Mouse (Mus musculus) hindbrain, embryonic 12.5 days (tissue): ENCODE measurements around the gene Slc16a11. TPM values are rescaled to one million over a fixed set of nuclear protein-coding genes. Genes with fewer than 3 reads are reported as not detected.
A peak's percentile ranks its signal among the peaks of the same experiment; 100 is the strongest.

ENCODE experiments used
- ATAC-seq: fragments of 200-750 bp; cut with Nextera tagmentation; 2 replicates; pipeline ENCODE4 v1.8.0; 2017; ENCODE audit warnings: moderate TSS enrichment; ENCODE audit not compliant: low FRiP score
- H3K27ac ChIP-seq: fragments of 300-500 bp; sonication (generic); 2 replicates; pipeline ENCODE4 v1.5.1; 2016; ENCODE audit warnings: mild to moderate bottlenecking
- H3K27me3 ChIP-seq: fragments of 300-500 bp; sonication (generic); 2 replicates; pipeline ENCODE4 v1.6.1; 2016; ENCODE audit warnings: mild to moderate bottlenecking
- H3K36me3 ChIP-seq: fragments of 300-500 bp; sonication (generic); 2 replicates; pipeline ENCODE4 v1.6.1; 2016; ENCODE audit warnings: mild to moderate bottlenecking
- H3K4me1 ChIP-seq: fragments of 300-500 bp; sonication (generic); 2 replicates; pipeline ENCODE4 v1.6.1; 2016
- H3K4me2 ChIP-seq: fragments of 300-500 bp; sonication (generic); replicated peaks from 2 replicates; pipeline ENCODE4 v1.6.1; 2016; ENCODE audit warnings: mild to moderate bottlenecking
- H3K4me3 ChIP-seq: fragments of 300-500 bp; sonication (generic); 2 replicates; pipeline ENCODE4 v1.5.1; 2016; ENCODE audit warnings: mild to moderate bottlenecking
- H3K9ac ChIP-seq: fragments of 300-500 bp; sonication (generic); 2 replicates; pipeline ENCODE4 v1.6.1; 2016; ENCODE audit warnings: mild to moderate bottlenecking, moderate library complexity
- H3K9me3 ChIP-seq: fragments of 300-500 bp; sonication (generic); replicated peaks from 2 replicates; pipeline ENCODE4 v1.6.1; 2016; ENCODE audit warnings: mild to moderate bottlenecking
- WGBS: fragments of 180-500 bp; shearing (Covaris S2); methylation state at CpG from one replicate; pipeline ENCODE4 v1.1.7; 2016; 5-methylcytosine and 5-hydroxymethylcytosine counted together
- polyA plus RNA-seq: library from polyadenylated mRNA; unstranded; fragments of >200 nt; fragmentation: Nextera tagmentation; extraction: Ambion mirVana; gene quantifications from 2 replicates; pipeline ENCODE4 v1.2.1, GENCODE M21; 2016

Gene Slc16a11
- polyA plus RNA-seq, 1 experiment from 2014 or later: 2.6 TPM

DNA sequence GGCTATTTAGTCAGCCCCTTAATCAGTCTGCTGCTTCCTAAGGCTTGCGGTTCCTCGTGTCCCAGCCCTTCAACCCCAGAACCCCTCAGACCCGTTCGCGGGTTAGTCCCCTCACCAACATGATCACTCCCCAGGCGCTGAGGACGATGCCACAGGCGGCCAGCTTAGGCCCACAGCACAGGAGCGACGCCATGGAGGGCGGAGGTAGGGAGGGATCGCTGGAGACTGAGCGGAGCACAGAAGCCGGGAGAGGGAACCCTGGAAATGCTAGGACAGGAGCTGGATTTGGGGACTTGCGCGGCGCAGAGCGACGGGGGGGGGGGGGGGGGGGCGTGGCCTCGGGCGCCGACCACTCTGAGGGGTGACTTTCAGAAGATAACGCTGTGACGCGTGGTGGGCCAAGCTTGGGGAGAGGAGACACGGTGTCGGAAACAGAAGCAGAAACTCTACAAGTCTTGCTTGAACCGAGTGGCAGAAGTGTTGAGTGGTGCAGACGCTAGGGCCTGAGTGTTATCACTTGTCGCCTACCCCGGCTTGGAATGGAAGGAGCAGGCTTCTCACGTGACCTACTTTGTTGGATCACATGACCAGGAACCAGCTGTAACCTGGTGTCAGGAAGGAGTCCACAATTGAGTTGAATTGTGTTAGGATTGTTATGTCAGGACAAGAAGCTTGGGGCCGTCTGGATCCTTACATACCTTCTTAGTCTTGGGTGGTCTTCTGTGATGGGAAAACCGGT, 27.2 kb downstream of the Slc16a11 start, which contains the start of the genes Gm21988 and Rnasek:
Gene Gm21988 (minus strand): TSS at position 290 of the 739 bp plus-strand sequence.
Gene Rnasek (minus strand): TSS at position 302 of the 739 bp plus-strand sequence.
- Histone ChIP-seq H3K9ac (peak within 1 kb of the TSS; percentile 92), H3K9me3 (no peaks in the 10 kb centered on the region), H3K4me1 (peaks cover 26% of the 10 kb centered on the region), H3K27me3 (no peaks in the 10 kb centered on the region), H3K36me3 (peaks cover 14% of the 10 kb centered on the region), H3K4me3 (peak within 1 kb of the TSS; percentile 91), H3K27ac (peak within 1 kb of the TSS; percentile 85), H3K4me2 (peak within 1 kb of the TSS; percentile 98)
- ATAC-seq: peak; percentile 26
- 0% methylated on average over 34 of the region's 35 CpGs for WGBS

DNA sequence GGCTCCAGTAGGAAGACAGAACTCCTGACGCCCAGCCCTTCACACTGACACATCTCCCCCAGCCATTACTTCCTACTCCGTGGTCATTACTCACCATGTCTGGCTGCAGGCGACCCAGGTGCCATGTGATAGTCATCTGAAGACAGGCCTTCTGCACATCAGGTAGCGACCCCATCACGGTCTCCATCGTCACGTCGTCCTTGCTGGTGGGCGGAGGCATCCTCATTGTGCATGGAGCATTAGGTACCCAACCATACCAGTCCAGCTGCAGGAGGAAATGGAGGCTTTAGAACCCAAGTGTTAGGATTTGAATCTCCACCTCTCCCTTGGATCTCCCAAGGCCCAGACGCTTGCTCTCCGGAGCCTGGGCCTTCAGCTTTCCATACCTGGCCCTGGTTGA, 30.0 kb downstream of the Slc16a11 start:
- Histone ChIP-seq H3K27ac (no peak overlapping the region), H3K9me3 (no peaks in the 10 kb centered on the region), H3K27me3 (peaks cover 12% of the 10 kb centered on the region; the same call in 1 of the 2 replicates), H3K4me1 (peaks cover 16% of the 10 kb centered on the region), H3K36me3 (no peaks in the 10 kb centered on the region), H3K4me2 (no peak overlapping the region), H3K9ac (no peak overlapping the region), H3K4me3 (no peak overlapping the region)
- 74% methylated on average over 11 of the region's 11 CpGs for WGBS
- no peak for ATAC-seq

DNA sequence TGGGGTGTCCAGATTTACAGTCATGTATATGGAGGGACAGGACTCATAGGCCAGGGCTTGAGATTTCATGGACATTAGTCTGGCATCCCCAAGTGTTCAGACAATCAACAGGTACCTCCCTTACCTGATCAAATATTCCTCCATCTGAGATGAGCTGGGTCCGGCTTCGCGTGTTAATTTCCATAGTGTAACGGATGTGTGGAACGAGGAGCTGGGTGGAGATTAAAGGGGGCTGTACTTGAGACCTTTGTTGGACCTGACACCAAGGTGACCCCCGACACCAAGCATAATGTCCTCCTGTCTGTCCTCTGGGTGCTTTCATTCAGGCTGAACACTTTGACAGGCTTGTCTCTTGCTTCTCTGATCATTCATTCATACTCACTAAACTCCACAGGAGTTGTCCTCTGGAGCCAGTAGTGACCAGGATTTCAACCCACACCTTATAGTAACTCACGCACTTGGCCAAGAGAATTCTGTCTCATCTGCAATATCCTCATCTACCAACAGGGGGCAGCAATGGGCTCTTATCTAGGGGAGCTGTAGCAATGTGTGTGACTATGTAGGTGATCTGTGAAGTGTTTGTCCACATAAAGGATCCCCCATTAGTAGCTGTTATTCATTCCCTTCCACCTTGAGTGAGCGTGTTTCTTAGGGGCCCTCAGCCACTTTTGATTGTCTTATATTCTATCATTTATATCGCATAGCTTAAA, 34.7 kb downstream of the Slc16a11 start:
- Histone ChIP-seq H3K36me3 (no peaks in the 10 kb centered on the region), H3K4me1 (no peaks in the 10 kb centered on the region), H3K9ac (no peak overlapping the region), H3K27me3 (peaks cover 39% of the 10 kb centered on the region), H3K4me2 (no peak overlapping the region), H3K9me3 (no peaks in the 10 kb centered on the region), H3K4me3 (no peak overlapping the region), H3K27ac (no peak overlapping the region)
- WGBS: 51% methylated on average over 9 of the region's 9 CpGs
- ATAC-seq: no peak

DNA sequence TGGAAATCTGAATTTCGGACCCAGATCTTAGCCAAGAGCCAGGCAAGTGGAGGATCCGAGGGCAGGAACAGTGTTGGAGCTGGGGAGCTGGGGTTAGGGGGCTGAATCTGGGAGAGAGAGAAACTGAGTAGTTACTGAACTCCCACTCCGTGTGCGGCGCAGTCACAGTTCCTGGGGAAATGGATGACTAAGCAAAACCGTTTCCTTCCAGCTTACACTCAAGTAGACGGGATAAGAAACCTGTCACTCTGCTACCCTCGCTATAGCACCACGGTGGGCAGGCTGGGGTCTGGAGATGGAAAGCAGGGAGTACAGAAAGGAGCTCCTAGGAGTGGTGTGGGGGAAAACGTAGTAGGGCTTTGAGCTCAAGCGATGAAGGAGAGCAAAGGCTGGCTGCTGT, 37.6 kb downstream of the Slc16a11 start:
- no peak overlapping the region for H3K27ac ChIP-seq
- H3K27me3 ChIP-seq: peaks cover 67% of the 10 kb centered on the region
- no peak overlapping the region for H3K4me2 ChIP-seq
- 67% methylated on average over 11 of the region's 11 CpGs for WGBS
- no peak for ATAC-seq
- H3K9ac ChIP-seq: no peak overlapping the region
- H3K4me1 ChIP-seq: peaks cover 10% of the 10 kb centered on the region
- H3K36me3 ChIP-seq: no peaks in the 10 kb centered on the region
- no peak overlapping the region for H3K4me3 ChIP-seq
- H3K9me3 ChIP-seq: no peaks in the 10 kb centered on the region

DNA sequence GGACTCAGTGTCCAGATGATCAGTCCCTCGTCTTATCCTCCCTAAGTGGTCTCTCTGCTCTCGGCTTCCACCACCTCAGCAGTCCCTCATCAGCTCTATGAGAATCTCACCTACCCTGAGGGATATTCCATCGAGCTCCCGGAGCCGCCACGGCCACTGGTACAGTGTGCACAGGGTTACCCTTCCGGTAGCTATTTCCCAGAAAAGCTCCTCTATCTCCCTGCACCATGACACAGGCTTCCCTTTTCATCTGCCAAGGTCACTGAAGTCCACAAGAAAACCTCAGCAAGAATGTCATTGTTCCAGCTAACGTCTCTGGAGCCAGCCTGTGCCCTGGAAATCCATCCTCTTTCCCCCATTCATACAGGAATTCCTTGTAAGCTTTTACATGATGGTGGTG, 39.3 kb downstream of the Slc16a11 start:
- no peaks in the 10 kb centered on the region for H3K9me3 ChIP-seq
- no peak for ATAC-seq
- no peak overlapping the region for H3K4me2 ChIP-seq
- no peak overlapping the region for H3K27ac ChIP-seq
- no peak overlapping the region for H3K4me3 ChIP-seq
- H3K4me1 ChIP-seq: peaks cover 10% of the 10 kb centered on the region
- H3K27me3 ChIP-seq: peaks cover 69% of the 10 kb centered on the region
- 82% methylated on average over 8 of the region's 8 CpGs for WGBS
- H3K9ac ChIP-seq: no peak overlapping the region
- no peaks in the 10 kb centered on the region for H3K36me3 ChIP-seq

DNA sequence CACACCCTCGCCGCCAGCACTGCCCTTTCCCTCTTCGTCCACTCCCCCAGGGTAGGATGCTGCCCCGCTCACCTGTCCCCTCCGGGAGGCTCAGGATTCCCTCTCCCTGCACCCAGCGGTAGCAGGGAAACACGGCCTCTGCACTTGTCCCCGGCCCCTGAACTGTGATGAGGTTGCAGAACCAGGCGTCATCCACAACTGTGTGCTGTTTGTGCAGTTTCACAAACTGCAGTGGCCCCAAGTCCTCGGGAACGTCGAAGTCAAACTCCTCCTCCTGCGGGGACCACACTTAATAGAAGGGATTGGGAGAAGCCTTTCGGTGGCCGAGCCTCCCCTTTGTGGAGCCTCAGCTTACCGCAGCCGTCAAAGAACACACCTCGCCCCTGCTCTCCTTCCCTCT, 41.8 kb downstream of the Slc16a11 start:
- Histone ChIP-seq H3K9ac (no peak overlapping the region), H3K27ac (no peak overlapping the region), H3K4me2 (peak overlapping the region; percentile 46), H3K4me3 (peak overlapping the region; percentile 20), H3K9me3 (no peaks in the 10 kb centered on the region), H3K36me3 (no peaks in the 10 kb centered on the region), H3K27me3 (peaks cover 67% of the 10 kb centered on the region), H3K4me1 (peaks cover 10% of the 10 kb centered on the region)
- 4% methylated on average over 18 of the region's 18 CpGs for WGBS
- ATAC-seq: no peak

DNA sequence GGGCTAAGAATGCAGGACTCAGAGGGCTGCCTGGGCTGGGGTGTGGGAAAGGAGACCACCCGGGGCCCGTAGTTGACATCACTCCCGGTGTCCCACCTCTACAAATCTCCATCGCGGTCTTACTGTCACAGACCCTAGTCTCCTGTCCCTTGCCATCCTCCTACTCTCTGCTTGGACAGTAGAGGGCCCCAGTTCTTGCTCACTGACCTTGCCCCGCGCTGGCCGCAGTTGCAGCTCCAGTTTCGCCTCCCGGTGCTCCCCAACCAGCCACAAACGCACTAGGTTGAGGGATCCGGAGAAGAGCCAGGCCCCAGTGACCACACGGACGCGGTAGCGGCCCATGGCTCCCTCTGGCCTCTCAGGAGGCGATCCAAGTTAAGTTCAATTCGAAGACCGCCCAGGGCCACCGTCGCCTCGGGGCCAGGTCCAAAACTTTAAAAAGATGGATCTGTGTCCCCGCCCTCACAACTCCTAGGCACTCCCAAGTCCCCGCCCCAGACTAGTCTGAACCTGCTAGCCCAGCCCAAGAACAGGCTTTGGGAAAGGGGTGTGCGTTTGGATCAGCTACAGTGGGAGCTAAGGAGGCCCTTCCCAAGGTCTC, 42.5 kb downstream of the Slc16a11 start, which contains the start of gene Alox12:
Gene Alox12 (minus strand): TSS at position 423 of the 601 bp plus-strand sequence.
- H3K27ac ChIP-seq: no peak within 1 kb of the TSS
- peaks cover 60% of the 10 kb centered on the region for H3K27me3 ChIP-seq
- peak within 1 kb of the TSS; percentile 46 for H3K4me2 ChIP-seq
- no peak within 1 kb of the TSS for H3K9ac ChIP-seq
- ATAC-seq: no peak
- H3K4me1 ChIP-seq: peaks cover 10% of the 10 kb centered on the region
- H3K36me3 ChIP-seq: no peaks in the 10 kb centered on the region
- H3K4me3 ChIP-seq: peak within 1 kb of the TSS; percentile 20
- no peaks in the 10 kb centered on the region for H3K9me3 ChIP-seq
- 1% methylated on average over 25 of the region's 25 CpGs for WGBS

DNA sequence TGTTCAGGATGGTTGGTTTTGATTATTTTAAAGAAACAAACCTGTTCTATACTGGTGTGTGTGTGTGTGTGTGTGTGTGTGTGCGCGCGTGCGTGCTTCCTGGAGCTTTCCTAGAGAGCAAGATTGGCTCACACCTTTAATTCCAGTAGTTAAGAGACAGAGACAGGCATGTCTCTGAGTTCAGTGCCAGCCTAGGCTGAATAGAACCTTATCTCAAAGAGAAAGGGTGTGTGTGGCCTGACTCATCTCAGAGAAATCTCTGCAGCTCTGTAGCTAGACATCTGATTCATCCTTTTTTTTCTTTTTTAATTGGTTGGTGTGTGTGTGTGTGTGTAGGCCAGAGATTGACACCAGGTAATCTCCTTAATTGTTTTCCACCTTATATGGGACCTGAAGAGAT, 46.5 kb downstream of the Slc16a11 start:
- H3K9ac ChIP-seq: no peak overlapping the region
- WGBS: 89% methylated on average over 4 of the region's 4 CpGs

DNA sequence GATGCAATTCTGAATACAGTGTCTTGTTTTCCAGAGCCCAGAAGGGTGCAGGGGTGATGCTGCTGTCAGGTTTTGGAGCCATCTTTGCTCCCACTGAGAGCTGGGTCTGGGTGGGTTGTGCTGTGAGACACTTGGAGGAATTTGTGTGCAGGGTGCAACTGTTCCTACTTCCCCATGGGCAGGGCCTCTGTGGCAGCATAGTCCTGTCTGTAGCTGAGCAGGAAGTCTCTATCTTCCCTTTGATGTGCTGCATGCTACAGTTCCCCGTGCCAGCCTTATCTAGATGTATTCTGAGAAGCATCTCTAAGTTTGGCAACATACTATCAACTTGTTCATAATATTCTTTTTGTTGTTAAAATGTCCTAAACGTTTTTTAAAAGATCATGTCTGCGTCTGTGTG, 52.7 kb downstream of the Slc16a11 start:
- Histone ChIP-seq H3K4me2 (no peak overlapping the region), H3K27ac (no peak overlapping the region), H3K36me3 (no peaks in the 10 kb centered on the region), H3K4me1 (no peaks in the 10 kb centered on the region), H3K9me3 (no peaks in the 10 kb centered on the region), H3K9ac (no peak overlapping the region), H3K27me3 (peaks cover 5% of the 10 kb centered on the region; the same call in 1 of the 2 replicates), H3K4me3 (no peak overlapping the region)
- WGBS: 58% methylated on average over 3 of the region's 3 CpGs
- ATAC-seq: no peak

More for the DNA sequence above, 46.5 kb downstream of the Slc16a11 start:
- Histone ChIP-seq H3K4me1 (peaks cover 10% of the 10 kb centered on the region), H3K36me3 (no peaks in the 10 kb centered on the region), H3K4me2 (no peak overlapping the region), H3K9me3 (no peaks in the 10 kb centered on the region), H3K27me3 (peaks cover 28% of the 10 kb centered on the region), H3K27ac (no peak overlapping the region), H3K4me3 (no peak overlapping the region)
- no peak for ATAC-seq

DNA sequence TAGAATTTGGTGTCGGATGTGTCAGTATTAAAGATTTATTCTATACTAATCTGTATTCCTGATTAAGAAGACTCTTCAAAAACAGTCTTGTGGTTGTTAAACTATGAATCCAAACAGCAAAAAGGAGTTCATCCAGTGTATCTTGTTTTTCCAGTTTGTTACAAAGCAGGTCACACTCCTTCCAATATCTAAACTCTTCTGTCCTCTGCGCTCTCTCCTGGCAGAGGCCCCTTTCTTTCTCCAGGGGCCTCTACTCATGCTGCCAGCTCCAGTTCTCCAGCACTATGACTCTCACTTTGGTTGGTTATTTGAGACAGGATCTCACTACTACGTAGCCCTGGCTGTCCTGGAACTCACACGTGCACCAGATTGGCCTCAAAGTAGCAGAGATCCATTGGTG, 53.3 kb downstream of the Slc16a11 start:
- no peak overlapping the region for H3K9ac ChIP-seq
- no peak overlapping the region for H3K4me3 ChIP-seq
- H3K36me3 ChIP-seq: no peaks in the 10 kb centered on the region
- H3K4me1 ChIP-seq: no peaks in the 10 kb centered on the region
- H3K9me3 ChIP-seq: no peaks in the 10 kb centered on the region
- no peak for ATAC-seq
- no peak overlapping the region for H3K27ac ChIP-seq
- WGBS: 75% methylated on average over 4 of the region's 4 CpGs
- H3K27me3 ChIP-seq: peaks cover 5% of the 10 kb centered on the region; the same call in 1 of the 2 replicates
- H3K4me2 ChIP-seq: no peak overlapping the region
